Mouse (Mus musculus) induced T-regulatory cell, adult 2 months (primary cell): ENCODE measurements around the gene Gm17018.

ENCODE experiments used
- DNase-seq: peaks from one replicate; pipeline ENCODE4 v3.0.0-alpha.2; 2012; ENCODE audit warnings: low read depth

The Gm17018 gene

GRCm38 (mm10) chr19:45549128-45549915, 11.1 kb upstream of the Gm17018 start:
- DNase-seq, result no peak

GRCm38 (mm10) chr19:45549948-45550347, 10.5 kb upstream of the Gm17018 start:
- DNase-seq, result no peak

- no peak for DNase-seq
Measured at GRCm38 (mm10) chr19:45552187-45552586, 8.2 kb upstream of the Gm17018 start.

- no peak for DNase-seq
Measured at GRCm38 (mm10) chr19:45554136-45554535, 6.3 kb upstream of the Gm17018 start.

- no peak for DNase-seq
Measured at GRCm38 (mm10) chr19:45565925-45566715, 5.7 kb downstream of the Gm17018 start.

- DNase-seq, result no peak
Measured at GRCm38 (mm10) chr19:45567367-45567766, 7.0 kb downstream of the Gm17018 start.

GRCm38 (mm10) chr19:45573033-45573432, 12.6 kb downstream of the Gm17018 start:
- no peak for DNase-seq

GRCm38 (mm10) chr19:45573861-45574267, 13.4 kb downstream of the Gm17018 start:
- peak; percentile 93 for DNase-seq

- DNase-seq, result no peak
Measured at GRCm38 (mm10) chr19:45574339-45574898, 14.0 kb downstream of the Gm17018 start.

- peak; percentile 77 for DNase-seq
Measured at GRCm38 (mm10) chr19:45574941-45575631, 14.7 kb downstream of the Gm17018 start.

GRCm38 (mm10) chr19:45575632-45576001, 15.2 kb downstream of the Gm17018 start:
- DNase-seq, result peak; percentile 53

GRCm38 (mm10) chr19:45577141-45577750, 16.8 kb downstream of the Gm17018 start:
- peak; percentile 79 for DNase-seq

- DNase-seq, result peak; percentile 79
Measured at GRCm38 (mm10) chr19:45578976-45579375, 18.6 kb downstream of the Gm17018 start.

GRCm38 (mm10) chr19:45579416-45579815, 19.0 kb downstream of the Gm17018 start:
- DNase-seq, result no peak

GRCm38 (mm10) chr19:45580235-45580634, 19.8 kb downstream of the Gm17018 start:
- no peak for DNase-seq

GRCm38 (mm10) chr19:45581257-45581656, 20.8 kb downstream of the Gm17018 start:
- DNase-seq, result peak; percentile 76

- no peak for DNase-seq
Measured at GRCm38 (mm10) chr19:45582161-45582560, 21.7 kb downstream of the Gm17018 start.

GRCm38 (mm10) chr19:45583136-45583535, 22.7 kb downstream of the Gm17018 start:
- no peak for DNase-seq

GRCm38 (mm10) chr19:45584856-45585620, 24.6 kb downstream of the Gm17018 start:
- DNase-seq, result no peak

GRCm38 (mm10) chr19:45586850-45587249, 26.4 kb downstream of the Gm17018 start:
- no peak for DNase-seq
